Mouse (Mus musculus) ZHBTc4 (cell line): ENCODE results near the gene Paqr6.

Experiments
- DNase-seq: peaks from one replicate; pipeline ENCODE4 v3.0.0-alpha.2; 2011; ENCODE audit warnings: low read depth, low spot score

The Paqr6 gene

GRCm38 (mm10) chr3:88364337-88364736 lies at the start of gene Paqr6:
Gene Paqr6, plus strand, starts transcription at chr3:88364584.
- peak; percentile 94 for DNase-seq

DNA sequence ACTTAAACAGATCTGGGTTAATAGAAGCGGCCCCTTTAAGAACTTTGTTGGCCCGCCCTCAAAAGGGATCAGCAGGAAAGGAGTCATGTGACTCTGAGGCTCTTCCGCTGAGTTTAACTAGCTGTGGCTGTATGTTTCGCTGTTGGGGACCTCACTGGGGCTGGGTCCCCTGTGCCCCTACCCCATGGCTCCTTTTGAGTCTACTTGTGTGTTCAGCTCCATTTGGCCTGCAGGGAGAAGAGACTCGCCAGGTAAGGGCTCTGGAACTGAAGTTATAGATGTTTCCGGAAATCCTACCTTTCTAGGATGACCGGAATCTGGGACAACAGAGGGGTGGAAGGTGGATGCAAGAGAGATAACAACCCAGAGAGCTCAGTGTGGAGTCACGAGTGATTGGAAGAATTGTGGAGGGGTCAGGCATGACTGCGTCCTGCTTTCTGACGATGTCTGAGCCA lies 39.4 kb upstream of the Paqr6 start, which contains the start of gene Glmp:
Gene Glmp (plus strand): TSS at position 73 of the 455 bp plus-strand sequence.
- DNase-seq = peak; percentile 84

GRCm38 (mm10) chr3:88328956-88329355 lies 35.4 kb upstream of the Paqr6 start:
- peak; percentile 60 for DNase-seq

DNA sequence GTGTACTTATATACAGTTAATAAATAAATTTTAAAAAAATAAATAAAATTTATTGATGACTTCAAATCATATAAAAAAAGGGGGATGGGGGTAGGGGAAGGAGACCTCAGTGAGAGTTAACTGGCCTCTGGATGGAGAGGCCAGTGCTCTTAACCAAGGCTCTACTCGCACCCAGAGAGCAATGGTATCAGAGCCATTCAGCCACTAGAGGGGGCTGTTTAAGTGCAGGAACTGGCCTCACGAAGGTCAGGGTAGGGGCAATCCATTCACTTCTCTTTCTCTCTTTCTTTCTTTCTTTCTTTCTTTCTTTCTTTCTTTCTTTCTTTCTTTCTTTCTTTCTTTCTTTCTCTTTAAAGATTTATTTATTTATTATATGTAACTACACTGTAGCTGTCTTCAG lies 33.1 kb upstream of the Paqr6 start:
- DNase-seq = peak; percentile 85

DNA sequence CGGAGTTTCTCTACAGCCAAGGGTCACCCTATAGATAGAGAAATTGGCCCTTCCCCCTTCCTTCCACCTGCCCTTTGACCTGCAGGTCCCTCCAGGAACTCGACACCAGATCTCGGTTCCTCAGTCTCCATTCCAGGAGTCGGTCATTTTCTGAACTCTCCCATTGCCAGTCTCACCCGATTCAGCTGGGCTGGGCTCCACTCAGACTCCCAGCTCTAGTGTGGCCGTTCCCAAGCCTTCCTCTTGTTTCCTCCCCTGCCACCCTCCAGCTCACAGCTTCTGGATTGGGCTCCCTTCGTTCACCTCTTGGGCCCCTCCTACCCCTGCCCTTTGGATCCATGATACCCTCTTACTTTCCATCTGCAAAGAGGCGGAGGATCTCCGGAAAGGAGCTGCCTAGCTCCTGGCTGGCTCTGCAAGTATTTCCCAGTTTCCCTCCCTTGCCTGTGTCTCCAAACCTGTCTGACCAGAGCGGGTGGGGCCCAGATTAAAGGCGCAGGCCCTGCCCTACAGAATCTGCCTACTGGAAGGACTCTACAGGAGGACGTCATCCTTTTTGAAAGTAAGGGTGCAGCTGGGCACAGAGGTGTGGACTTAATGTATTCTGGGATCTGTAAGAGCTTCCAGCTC lies 30.2 kb upstream of the Paqr6 start:
- peak; percentile 72 for DNase-seq

GRCm38 (mm10) chr3:88334902-88335435 lies 29.4 kb upstream of the Paqr6 start:
- DNase-seq = peak; percentile 27

- no peak for DNase-seq
Measured at GRCm38 (mm10) chr3:88335436-88336053, 28.8 kb upstream of the Paqr6 start.

DNA sequence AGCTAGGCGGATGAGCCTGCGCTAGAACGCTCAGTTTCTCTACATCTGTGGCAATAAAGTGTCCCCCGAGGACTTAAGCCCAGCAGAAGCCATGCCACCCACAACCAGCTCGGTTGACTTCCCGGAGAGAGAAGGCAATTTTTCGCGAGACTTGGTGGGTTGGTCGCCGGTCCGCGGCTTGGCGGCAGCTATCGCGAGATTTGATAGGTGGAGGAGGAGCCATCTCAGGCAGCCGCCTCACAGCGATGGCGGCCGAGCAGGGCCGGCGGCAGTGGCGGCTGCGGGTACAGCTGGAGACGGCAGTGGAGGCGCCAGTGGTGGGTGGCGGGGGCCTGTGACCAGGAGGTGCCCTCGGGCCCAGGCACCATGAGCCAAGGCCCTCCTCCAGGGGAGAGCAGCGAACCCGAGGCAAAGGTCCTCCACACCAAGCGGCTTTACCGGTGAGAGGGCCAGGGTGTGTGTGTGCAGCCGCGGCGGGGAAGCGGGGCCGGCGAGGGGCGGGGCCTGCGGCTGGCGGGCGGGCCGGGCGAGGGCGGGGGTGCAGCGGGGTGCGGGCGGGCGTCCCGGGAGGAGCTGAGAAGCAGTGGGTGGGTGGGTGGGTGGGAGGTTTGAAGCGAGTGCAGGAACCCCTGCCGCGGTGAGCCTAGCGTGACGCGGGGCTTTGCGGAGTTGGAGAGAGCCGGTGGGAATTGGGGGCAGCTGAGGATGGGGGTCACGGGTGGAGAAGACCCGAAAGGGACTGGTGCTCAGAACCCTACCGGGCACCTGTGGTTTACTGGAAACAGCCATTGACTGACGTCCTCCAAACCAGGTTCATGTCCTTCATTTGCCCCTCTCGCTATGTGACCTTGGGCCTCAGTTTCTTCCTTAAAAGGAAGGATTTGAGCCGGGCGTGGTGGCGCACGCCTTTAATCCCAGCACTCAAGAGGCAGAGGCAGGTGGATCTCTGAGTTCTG lies 28.0 kb upstream of the Paqr6 start, which contains the start of the genes Tmem79 and Smg5:
Gene Tmem79 (minus strand): TSS at position 91 of the 956 bp plus-strand sequence.
Gene Smg5 (plus strand): TSS at position 203 of the 956 bp plus-strand sequence.
- DNase-seq = peak; percentile 98

DNA sequence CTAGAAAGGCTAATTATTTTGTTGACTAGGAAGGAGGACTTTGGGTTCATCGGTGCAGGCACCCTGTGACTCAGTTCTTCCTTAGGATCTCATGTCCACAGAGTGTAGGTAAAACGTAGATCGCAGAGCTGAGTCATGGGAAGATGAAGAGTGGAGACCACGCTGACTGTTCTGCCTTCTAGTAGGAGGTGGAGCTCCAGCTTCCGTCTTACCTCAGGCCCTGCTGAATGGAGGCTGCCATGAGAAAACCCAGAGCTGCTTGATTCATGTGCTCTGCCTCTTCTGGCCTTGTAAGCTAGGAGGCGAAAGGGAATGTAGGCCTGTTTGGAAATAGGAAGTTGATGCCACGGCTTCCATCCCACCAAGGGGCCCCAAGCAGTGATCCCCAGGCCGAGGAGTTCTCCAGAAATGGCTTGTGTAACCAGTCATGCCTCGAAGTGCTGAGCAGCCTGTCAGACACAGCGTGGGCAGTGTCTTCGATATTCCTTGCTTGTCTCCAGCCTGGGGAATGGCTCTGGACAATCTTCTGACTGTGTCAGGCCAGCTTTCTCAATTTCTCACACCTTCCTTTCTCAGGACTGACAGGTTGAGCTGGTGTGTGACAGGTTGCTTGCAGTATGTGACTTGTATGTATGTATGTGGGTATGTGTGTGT lies 26.9 kb upstream of the Paqr6 start:
- DNase-seq = peak; percentile 61

GRCm38 (mm10) chr3:88338316-88338715 lies 26.1 kb upstream of the Paqr6 start:
- DNase-seq = no peak

- DNase-seq = no peak
Measured at GRCm38 (mm10) chr3:88339006-88339405, 25.4 kb upstream of the Paqr6 start.

GRCm38 (mm10) chr3:88350732-88351131 lies 13.7 kb upstream of the Paqr6 start:
- no peak for DNase-seq

- no peak for DNase-seq
Measured at GRCm38 (mm10) chr3:88352907-88353306, 11.5 kb upstream of the Paqr6 start.

- DNase-seq = no peak
Measured at GRCm38 (mm10) chr3:88354396-88355165, 9.8 kb upstream of the Paqr6 start.

- no peak for DNase-seq
Measured at GRCm38 (mm10) chr3:88359584-88359983, 4.8 kb upstream of the Paqr6 start.

DNA sequence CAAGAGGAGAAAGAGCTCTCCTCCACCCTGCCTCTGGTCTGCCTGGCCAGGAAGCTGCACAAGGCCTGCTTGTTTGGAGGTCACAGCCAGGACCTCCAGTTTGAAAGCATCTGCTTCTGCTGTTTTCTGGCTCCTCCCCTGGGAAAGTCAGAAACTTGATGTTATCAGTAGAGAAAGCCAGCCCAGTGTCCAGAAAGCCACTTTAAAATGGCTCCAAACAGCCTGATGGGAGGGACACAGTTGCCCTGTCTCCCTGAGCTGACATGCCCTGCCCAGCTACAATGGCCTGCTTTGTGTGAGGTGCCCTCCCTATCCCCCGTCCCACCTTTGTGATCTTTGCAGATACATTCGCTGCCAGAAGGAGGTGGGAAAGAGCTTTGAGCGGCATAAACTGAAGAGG lies 4.4 kb upstream of the Paqr6 start:
- no peak for DNase-seq

DNA sequence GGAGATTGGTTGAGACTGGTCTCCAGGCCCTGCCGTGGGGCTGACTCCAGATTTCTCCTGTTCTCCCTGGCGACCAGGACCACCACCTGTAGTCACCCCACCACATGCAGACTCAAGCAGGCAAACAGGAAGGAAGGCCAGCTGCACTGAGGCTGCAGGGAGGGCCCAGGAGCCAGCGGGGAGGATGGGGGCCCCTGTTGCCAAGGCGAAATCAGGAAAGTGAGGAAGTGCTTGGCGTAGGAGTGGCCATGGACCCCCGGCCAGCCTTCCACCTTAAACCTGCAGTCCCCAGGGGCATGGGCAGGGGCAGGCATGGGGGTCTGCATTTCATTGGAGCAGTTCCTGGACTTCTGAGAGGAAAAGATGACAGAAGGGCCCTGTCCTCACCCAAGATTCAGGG lies 3.3 kb upstream of the Paqr6 start:
- DNase-seq = no peak

- no peak for DNase-seq
Measured at GRCm38 (mm10) chr3:88361612-88362313, 2.6 kb upstream of the Paqr6 start.

- DNase-seq = no peak
Measured at GRCm38 (mm10) chr3:88363700-88364099, 684 bp upstream of the Paqr6 start.
